Mouse (Mus musculus) olfactory bulb, adult 2 months (tissue): ENCODE results near the gene Zfp322a.

ENCODE experiments used
- CTCF ChIP-seq: fragments of 200-500 bp; IDR thresholded peaks from 2 replicates; pipeline ENCODE4 v1.5.1; 2012; ENCODE audit warnings: low read depth, mild to moderate bottlenecking, low read length, moderate library complexity; ENCODE audit not compliant: insufficient read depth
- POLR2A ChIP-seq: fragments of 200-500 bp; IDR thresholded peaks from 2 replicates; pipeline ENCODE4 v1.6.1; 2012; ENCODE audit warnings: mild to moderate bottlenecking, low read depth, low read length, moderate library complexity; ENCODE audit not compliant: insufficient read depth

- no peak for TF ChIP-seq POLR2A
- no peak for TF ChIP-seq CTCF
Measured at GRCm38 (mm10) chr13:23412211-23412629, 43.2 kb upstream of the Zfp322a start.
